10 mouse cellular contexts compared by ENCODE assay signal in genomic region chr12:99715129-99716037, GRCm38 (mm10).
DNase-seq lines count a peak whose midpoint lies in the region; ATAC-seq and TF ChIP-seq lines count a peak whose summit lies in the region.
"Had no signal": no experiment of that assay in that cellular context is flagged by ENCODE, and none has a peak within 500 bp of the region (broad histone marks: within the 10 kb centered on the region; RNA-seq: fewer than 3 reads in every experiment).

No protein-coding gene starts in this region.

- H3K27ac ChIP-seq in forebrain, postnatal 0 days (ENCODE audit: low read depth, low read length): peak overlapping the region; percentile 29; the same call in 1 of the 2 replicates
- no peak overlapping the region for H3K27ac ChIP-seq in forebrain, embryonic 12.5 days
- no peak overlapping the region for H3K27ac ChIP-seq in neural tube, embryonic 15.5 days (replicated peaks)
- H3K27ac ChIP-seq: macrophage had no signal

- ATAC-seq in forebrain, postnatal 0 days: peak; percentile 45; the same call in 1 of the 2 replicates
- no peak for ATAC-seq in forebrain, embryonic 12.5 days (ENCODE audit: low FRiP score)
- no peak for ATAC-seq in neural tube, embryonic 15.5 days (ENCODE audit: low FRiP score)

- no peaks in the 10 kb centered on the region; the same call in 1 of the 2 replicates for H3K4me1 ChIP-seq in forebrain, postnatal 0 days (ENCODE audit: insufficient read depth)
- peaks cover 8% of the 10 kb centered on the region for H3K4me1 ChIP-seq in forebrain, embryonic 12.5 days
- 0 out of 2 replicates have a peak, but pooled peaks cover 5% of the 10 kb centered on the region for H3K4me1 ChIP-seq in neural tube, embryonic 15.5 days

- TF ChIP-seq CTCF in forebrain, postnatal 0 days (IDR thresholded peaks at IDR 0.05; ENCODE audit: low read depth): no peak

- no peak overlapping the region for H3K4me2 ChIP-seq in forebrain, postnatal 0 days (ENCODE audit: low read depth)
- no peak overlapping the region for H3K4me2 ChIP-seq in forebrain, embryonic 12.5 days
- no peak overlapping the region for H3K4me2 ChIP-seq in neural tube, embryonic 15.5 days

- H3K9ac ChIP-seq in forebrain, postnatal 0 days: no peak overlapping the region
- H3K9ac ChIP-seq in forebrain, embryonic 12.5 days: no peak overlapping the region
- H3K9ac ChIP-seq in neural tube, embryonic 15.5 days (replicated peaks): no peak overlapping the region

- no peaks in the 10 kb centered on the region for H3K36me3 ChIP-seq in forebrain, postnatal 0 days (ENCODE audit: insufficient read depth)
- H3K36me3 ChIP-seq in forebrain, embryonic 12.5 days (replicated peaks): no peaks in the 10 kb centered on the region
- H3K36me3 ChIP-seq in neural tube, embryonic 15.5 days: no peaks in the 10 kb centered on the region
- H3K36me3 ChIP-seq: G1E had no signal

- 68% methylated on average over 9 of the region's 9 CpGs for WGBS in forebrain, postnatal 0 days
- WGBS in forebrain, embryonic 12.5 days: 71% methylated on average over 9 of the region's 9 CpGs
- WGBS in neural tube, embryonic 15.5 days: 59% methylated on average over 9 of the region's 9 CpGs

- DNase-seq in adrenal gland, adult 2 months: peak; percentile 24
- no peak for DNase-seq in adrenal gland, postnatal 36 days
- peak; percentile 55 for DNase-seq in forebrain, postnatal 0 days
- peak; percentile 44 for DNase-seq in neural tube, embryonic 10.5 days (ENCODE audit: extremely low spot score, low spot score)
- DNase-seq in skeletal muscle tissue, adult 2 months (ENCODE audit: low read depth, low spot score): peak; percentile 66
- no peak for DNase-seq in urinary bladder, postnatal 10 days (ENCODE audit: low spot score)

- H3K27me3 ChIP-seq in forebrain, postnatal 0 days (ENCODE audit: insufficient read depth, low read length): no peaks in the 10 kb centered on the region
- no peaks in the 10 kb centered on the region for H3K27me3 ChIP-seq in forebrain, embryonic 12.5 days
- no peaks in the 10 kb centered on the region for H3K27me3 ChIP-seq in neural tube, embryonic 15.5 days (replicated peaks)

- H3K9me3 ChIP-seq in forebrain, postnatal 0 days (ENCODE audit: low read length): no peaks in the 10 kb centered on the region
- no peaks in the 10 kb centered on the region for H3K9me3 ChIP-seq in forebrain, embryonic 12.5 days
- H3K9me3 ChIP-seq in neural tube, embryonic 15.5 days (replicated peaks): no peaks in the 10 kb centered on the region

- H3K4me3 ChIP-seq in forebrain, postnatal 0 days (ENCODE audit: low read depth, low read length): no peak overlapping the region
- H3K4me3 ChIP-seq in forebrain, embryonic 12.5 days (replicated peaks): no peak overlapping the region
- H3K4me3 ChIP-seq in neural tube, embryonic 15.5 days (replicated peaks): no peak overlapping the region

Comparison
In these comparisons a context has a peak if more than half of its experiments do, and no peak if none do; other contexts are left out.
1. DNase-seq: peak in adrenal gland, adult 2 months (single experiment), forebrain, postnatal 0 days (single experiment), neural tube, embryonic 10.5 days (single experiment) and skeletal muscle tissue, adult 2 months (single experiment); none in adrenal gland, postnatal 36 days (0 of 2) and urinary bladder, postnatal 10 days (single experiment).